Mouse (Mus musculus) liver, embryonic 12.5 days (tissue): ENCODE data around the gene Rhag. TPM values are rescaled to one million over a fixed set of nuclear protein-coding genes. Genes with fewer than 3 reads are reported as not detected.

Source experiments
- ATAC-seq: fragments of 200-750 bp; cut with Nextera tagmentation; 2 replicates; pipeline ENCODE4 v1.8.0; 2017; ENCODE audit warnings: moderate number of reproducible peaks, mild to moderate bottlenecking, moderate library complexity
- H3K27ac ChIP-seq: fragments of 300-500 bp; sonication (generic); 2 replicates; pipeline ENCODE4 v1.5.1; 2016; ENCODE audit warnings: mild to moderate bottlenecking
- H3K27me3 ChIP-seq: fragments of 300-500 bp; sonication (generic); replicated peaks from 2 replicates; pipeline ENCODE4 v1.6.1; 2016; ENCODE audit warnings: mild to moderate bottlenecking, moderate library complexity
- H3K36me3 ChIP-seq: fragments of 300-500 bp; sonication (generic); 2 replicates; pipeline ENCODE4 v1.6.1; 2016; ENCODE audit warnings: mild to moderate bottlenecking, moderate library complexity
- H3K4me1 ChIP-seq: fragments of 300-500 bp; sonication (generic); 2 replicates; pipeline ENCODE4 v1.6.1; 2016
- H3K4me2 ChIP-seq: fragments of 300-500 bp; sonication (generic); 2 replicates; pipeline ENCODE4 v1.6.1; 2016; ENCODE audit warnings: mild to moderate bottlenecking, moderate library complexity
- H3K4me3 ChIP-seq: fragments of 300-500 bp; sonication (generic); 2 replicates; pipeline ENCODE4 v1.5.1; 2016; ENCODE audit warnings: mild to moderate bottlenecking, moderate library complexity
- H3K9ac ChIP-seq: fragments of 300-500 bp; sonication (generic); 2 replicates; pipeline ENCODE4 v1.6.1; 2016; ENCODE audit warnings: mild to moderate bottlenecking, moderate library complexity
- H3K9me3 ChIP-seq: fragments of 300-500 bp; sonication (generic); replicated peaks from 2 replicates; pipeline ENCODE4 v1.6.1; 2016; ENCODE audit warnings: mild to moderate bottlenecking, moderate library complexity
- WGBS: fragments of 180-500 bp; shearing (Covaris S2); methylation state at CpG from one replicate; pipeline ENCODE4 v1.1.7; 2016; ENCODE audit not compliant: insufficient replicate concordance; 5-methylcytosine and 5-hydroxymethylcytosine counted together
- polyA plus RNA-seq: library from polyadenylated mRNA; unstranded; fragments of >200 nt; fragmentation: Nextera tagmentation; extraction: Ambion mirVana; gene quantifications from 2 replicates; pipeline ENCODE4 v1.2.1, GENCODE M21; 2016

Gene Rhag
- polyA plus RNA-seq, 1 experiment from 2014 or later: 216 TPM

DNA sequence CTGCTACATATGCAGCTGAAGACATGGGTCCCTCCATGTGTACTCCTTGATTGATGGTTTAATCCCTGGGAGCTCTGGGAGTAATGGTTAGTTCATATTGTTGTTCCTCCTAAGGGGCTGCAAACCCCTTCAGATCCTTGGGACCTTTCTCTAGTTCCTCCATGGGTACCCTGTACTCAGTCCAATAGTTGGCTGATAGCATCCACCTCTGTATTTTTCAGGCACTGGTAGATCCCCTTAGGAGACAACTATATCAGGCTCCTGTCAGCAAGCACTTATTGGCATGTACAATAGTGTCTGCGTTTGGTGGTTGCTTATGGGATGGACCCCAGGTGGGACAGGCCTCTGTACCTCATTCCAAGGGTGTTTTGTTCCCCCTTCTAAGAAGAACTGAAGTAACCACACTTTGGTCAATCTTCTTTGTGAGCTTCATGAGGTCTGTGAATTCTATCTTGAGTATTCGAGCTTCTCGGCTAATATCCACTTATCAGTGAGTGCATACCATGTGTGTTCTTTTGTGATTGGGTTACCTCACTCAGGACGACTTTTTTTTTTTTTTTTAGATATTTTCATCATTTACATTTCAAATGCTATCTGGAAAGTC lies 6.5 kb downstream of the Rhag start:
- Histone ChIP-seq H3K9me3 (no peaks in the 10 kb centered on the region), H3K4me2 (peak overlapping the region; percentile 78), H3K4me3 (peak overlapping the region; percentile 45), H3K27me3 (no peaks in the 10 kb centered on the region), H3K4me1 (peaks cover 57% of the 10 kb centered on the region), H3K9ac (peak overlapping the region; percentile 60), H3K36me3 (peaks cover 56% of the 10 kb centered on the region), H3K27ac (peak overlapping the region; percentile 83)
- WGBS: 22% methylated on average over 4 of the region's 4 CpGs
- peak; percentile 87 for ATAC-seq

DNA sequence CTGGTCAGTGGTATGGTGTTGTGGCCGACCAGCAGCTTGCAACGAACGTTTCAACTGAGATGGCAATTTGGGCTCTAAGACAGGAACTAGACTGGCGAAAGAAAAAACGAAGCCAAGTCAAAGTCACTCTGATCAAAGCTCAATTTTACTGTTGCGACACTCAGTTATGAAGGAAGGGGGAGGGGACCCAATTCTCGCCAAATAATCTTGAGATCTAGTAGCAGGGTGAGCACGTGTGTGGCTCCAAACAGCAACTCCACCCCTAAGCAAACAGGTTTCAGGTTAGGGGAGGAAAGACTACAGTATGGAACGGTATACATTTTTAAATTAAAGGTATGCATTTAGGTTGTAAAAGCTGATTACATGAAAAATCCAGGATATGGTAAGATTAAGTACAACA lies 10.6 kb downstream of the Rhag start:
- Histone ChIP-seq H3K36me3 (peaks cover 69% of the 10 kb centered on the region), H3K4me3 (0 out of 2 replicates have a peak overlapping the region, but pooled peaks have one; percentile 9), H3K27me3 (no peaks in the 10 kb centered on the region), H3K27ac (peak overlapping the region; percentile 54), H3K9ac (0 out of 2 replicates have a peak overlapping the region, but pooled peaks have one; percentile 22), H3K4me2 (peak overlapping the region; percentile 32), H3K9me3 (no peaks in the 10 kb centered on the region), H3K4me1 (peaks cover 59% of the 10 kb centered on the region)
- ATAC-seq: no peak
- WGBS: 39% methylated on average over 9 of the region's 9 CpGs

- Histone ChIP-seq H3K4me2 (no peak overlapping the region), H3K9me3 (no peaks in the 10 kb centered on the region), H3K27ac (0 out of 2 replicates have a peak overlapping the region, but pooled peaks have one; percentile 37), H3K4me1 (peaks cover 38% of the 10 kb centered on the region), H3K36me3 (peaks cover 73% of the 10 kb centered on the region), H3K27me3 (no peaks in the 10 kb centered on the region), H3K4me3 (no peak overlapping the region), H3K9ac (no peak overlapping the region)
- ATAC-seq: no peak
- 32% methylated on average over 4 of the region's 4 CpGs for WGBS
Observed at GRCm38 (mm10) chr17:40823817-40824216, 12.9 kb downstream of the Rhag start.

DNA sequence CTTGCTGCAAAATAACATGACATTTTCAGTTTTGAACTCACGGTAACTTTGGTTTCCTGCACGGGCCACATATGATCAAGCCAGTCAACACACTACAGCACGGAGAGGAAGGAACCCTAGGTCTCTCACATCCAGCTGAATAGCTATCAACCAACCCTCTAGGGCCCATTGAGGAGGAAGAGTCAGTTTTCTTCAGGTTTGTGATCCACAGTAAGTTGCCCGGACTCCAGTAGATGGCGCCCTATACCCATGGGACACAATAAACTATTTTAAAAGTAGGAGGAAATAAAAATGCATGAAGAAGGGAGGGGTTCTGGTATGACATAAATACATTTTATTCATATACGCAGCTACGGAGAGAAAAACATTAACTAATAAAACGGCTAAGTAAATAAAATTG lies 13.6 kb downstream of the Rhag start:
- no peak overlapping the region for H3K4me3 ChIP-seq
- H3K9ac ChIP-seq: no peak overlapping the region
- peaks cover 70% of the 10 kb centered on the region for H3K36me3 ChIP-seq
- ATAC-seq: no peak
- H3K4me2 ChIP-seq: no peak overlapping the region
- H3K27ac ChIP-seq: no peak overlapping the region
- peaks cover 30% of the 10 kb centered on the region for H3K4me1 ChIP-seq
- no peaks in the 10 kb centered on the region for H3K27me3 ChIP-seq
- 52% methylated on average over 8 of the region's 8 CpGs for WGBS
- H3K9me3 ChIP-seq: no peaks in the 10 kb centered on the region

DNA sequence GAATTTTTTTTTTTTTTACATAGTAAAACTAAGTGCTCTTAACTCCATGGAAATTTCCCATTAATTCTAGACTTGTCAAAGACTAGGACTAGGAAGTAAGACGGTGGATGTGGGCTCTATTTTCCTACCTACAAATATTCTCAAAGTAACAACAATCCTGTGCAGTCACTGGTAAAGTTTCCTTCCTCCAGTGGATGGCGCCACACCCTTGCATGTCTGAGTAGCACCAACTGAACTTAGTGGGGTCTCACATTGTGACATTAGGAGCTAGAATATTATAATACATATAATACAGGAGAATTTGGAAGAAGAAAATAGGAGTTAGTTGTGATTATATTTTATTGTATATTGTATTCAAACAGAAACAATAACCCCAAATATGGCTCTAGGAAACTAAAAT lies 20.9 kb downstream of the Rhag start:
- Histone ChIP-seq H3K9ac (no peak overlapping the region), H3K4me3 (no peak overlapping the region), H3K27ac (no peak overlapping the region), H3K9me3 (no peaks in the 10 kb centered on the region), H3K36me3 (peaks cover 94% of the 10 kb centered on the region), H3K4me1 (no peaks in the 10 kb centered on the region), H3K27me3 (no peaks in the 10 kb centered on the region), H3K4me2 (no peak overlapping the region)
- WGBS: 42% methylated on average over 2 of the region's 2 CpGs
- ATAC-seq: no peak

- Histone ChIP-seq H3K27ac (no peak overlapping the region), H3K9ac (no peak overlapping the region), H3K27me3 (no peaks in the 10 kb centered on the region), H3K36me3 (peaks cover 83% of the 10 kb centered on the region), H3K9me3 (no peaks in the 10 kb centered on the region), H3K4me3 (no peak overlapping the region), H3K4me2 (no peak overlapping the region), H3K4me1 (no peaks in the 10 kb centered on the region)
- ATAC-seq: no peak
Observed at GRCm38 (mm10) chr17:40837308-40837707, 26.4 kb downstream of the Rhag start.

DNA sequence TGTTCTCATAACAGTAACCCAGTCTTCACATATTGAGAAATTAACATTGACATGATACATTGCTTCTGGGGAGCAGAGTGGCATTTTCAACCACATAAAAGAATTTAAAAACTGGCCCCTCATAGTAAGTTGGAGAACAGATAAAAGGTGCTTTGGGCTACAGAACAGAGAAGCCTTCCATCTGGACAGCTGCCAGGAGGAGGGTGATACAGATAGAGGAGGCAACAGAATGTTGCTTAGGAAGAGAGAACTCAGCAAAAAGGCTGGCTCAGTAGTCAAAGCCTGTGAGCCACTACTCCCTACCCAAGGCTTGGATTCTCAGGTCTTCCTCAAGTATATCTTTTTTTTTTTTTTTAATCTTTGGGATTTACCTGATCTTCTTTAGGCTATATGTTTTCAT lies 44.1 kb downstream of the Rhag start:
- Histone ChIP-seq H3K27me3 (no peaks in the 10 kb centered on the region), H3K36me3 (no peaks in the 10 kb centered on the region), H3K9ac (no peak overlapping the region), H3K4me2 (no peak overlapping the region), H3K4me1 (no peaks in the 10 kb centered on the region), H3K4me3 (no peak overlapping the region), H3K9me3 (no peaks in the 10 kb centered on the region), H3K27ac (no peak overlapping the region)
- ATAC-seq: no peak

DNA sequence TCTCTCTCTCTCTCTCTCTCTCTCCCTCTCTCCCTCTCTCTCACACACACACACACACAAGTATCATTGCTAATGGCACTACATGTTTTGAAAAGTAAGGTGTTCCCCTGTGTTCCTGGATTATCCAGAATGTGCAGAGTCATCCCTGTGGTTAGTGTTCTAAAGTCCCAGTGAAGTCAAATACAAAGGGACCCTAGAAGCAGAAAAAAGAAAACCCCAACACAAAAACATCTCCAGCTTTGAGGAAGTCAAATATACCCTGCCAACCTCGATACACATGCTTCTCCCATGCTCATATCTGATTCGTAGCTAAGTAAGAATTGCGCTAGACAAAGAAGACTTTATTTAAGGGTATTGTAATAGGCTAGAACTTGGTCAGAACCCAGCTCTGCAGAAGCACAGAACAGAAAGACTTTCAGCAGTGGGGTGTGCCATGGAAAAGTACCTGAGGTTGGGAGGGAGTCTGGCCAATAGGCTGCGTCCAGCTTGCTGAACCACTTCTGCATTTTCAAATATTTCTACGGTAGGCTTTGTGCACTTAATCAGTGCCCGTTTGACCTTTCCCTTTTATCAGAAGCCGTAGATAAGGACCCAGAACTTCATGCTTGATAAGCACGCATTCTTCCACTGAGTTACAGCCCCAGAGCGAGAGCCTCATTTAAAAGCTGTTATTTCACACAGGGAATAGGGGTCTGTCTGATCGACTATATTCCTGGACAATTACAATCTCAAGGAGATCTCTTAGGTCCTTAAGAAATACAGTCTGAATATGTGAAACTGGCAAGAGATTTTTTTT lies 58.2 kb downstream of the Rhag start:
- ATAC-seq: no peak; the same call in 1 of the 2 replicates
- no peak overlapping the region for H3K27ac ChIP-seq
- no peak overlapping the region for H3K4me2 ChIP-seq
- no peaks in the 10 kb centered on the region for H3K9me3 ChIP-seq
- 14% methylated on average over 10 of the region's 10 CpGs for WGBS
- no peak overlapping the region for H3K4me3 ChIP-seq
- no peak overlapping the region for H3K9ac ChIP-seq
- H3K36me3 ChIP-seq: no peaks in the 10 kb centered on the region
- H3K27me3 ChIP-seq: no peaks in the 10 kb centered on the region
- H3K4me1 ChIP-seq: peaks cover 15% of the 10 kb centered on the region

GRCm38 (mm10) chr17:40872626-40873025 lies 61.7 kb downstream of the Rhag start:
- no peaks in the 10 kb centered on the region for H3K9me3 ChIP-seq
- peaks cover 22% of the 10 kb centered on the region for H3K4me1 ChIP-seq
- H3K9ac ChIP-seq: no peak overlapping the region
- no peak overlapping the region for H3K27ac ChIP-seq
- ATAC-seq: no peak
- no peak overlapping the region for H3K4me2 ChIP-seq
- no peaks in the 10 kb centered on the region for H3K36me3 ChIP-seq
- 83% methylated on average over 6 of the region's 6 CpGs for WGBS
- H3K4me3 ChIP-seq: no peak overlapping the region
- H3K27me3 ChIP-seq: no peaks in the 10 kb centered on the region

DNA sequence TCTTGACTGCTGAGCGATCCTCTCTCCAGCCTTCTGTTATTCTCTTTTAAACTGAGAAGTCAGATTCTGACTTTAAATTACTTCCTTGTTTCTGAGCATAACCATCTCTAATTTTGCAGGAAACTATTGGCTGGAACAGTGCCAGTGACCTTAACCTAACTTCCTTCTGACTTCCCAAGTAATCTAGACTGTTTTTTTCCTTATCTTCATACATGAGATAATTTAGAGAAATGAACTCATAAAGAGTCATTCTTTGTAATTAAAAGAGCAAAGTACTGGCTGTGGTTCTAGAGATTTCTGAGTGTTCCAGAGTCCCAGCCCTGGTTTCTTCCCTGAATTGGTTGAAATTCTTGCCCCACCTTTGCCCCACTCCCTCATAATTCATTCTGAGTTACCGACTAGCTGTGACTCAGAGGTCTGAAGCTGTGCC lies 62.7 kb downstream of the Rhag start:
- Histone ChIP-seq H3K4me1 (peaks cover 32% of the 10 kb centered on the region), H3K4me3 (no peak overlapping the region), H3K9me3 (no peaks in the 10 kb centered on the region), H3K27me3 (no peaks in the 10 kb centered on the region), H3K4me2 (no peak overlapping the region), H3K36me3 (no peaks in the 10 kb centered on the region), H3K9ac (no peak overlapping the region), H3K27ac (no peak overlapping the region)
- no peak for ATAC-seq
- 31% methylated on average over 2 of the region's 2 CpGs for WGBS

GRCm38 (mm10) chr17:40874701-40875100 lies 63.8 kb downstream of the Rhag start:
- Histone ChIP-seq H3K9ac (no peak overlapping the region), H3K4me1 (peaks cover 32% of the 10 kb centered on the region), H3K36me3 (no peaks in the 10 kb centered on the region), H3K9me3 (no peaks in the 10 kb centered on the region), H3K4me3 (no peak overlapping the region), H3K27me3 (no peaks in the 10 kb centered on the region), H3K4me2 (no peak overlapping the region), H3K27ac (no peak overlapping the region)
- no peak for ATAC-seq
- 77% methylated on average over 3 of the region's 3 CpGs for WGBS

GRCm38 (mm10) chr17:40875568-40875967 lies 64.6 kb downstream of the Rhag start:
- Histone ChIP-seq H3K4me2 (no peak overlapping the region), H3K9me3 (no peaks in the 10 kb centered on the region), H3K27me3 (no peaks in the 10 kb centered on the region), H3K4me1 (peaks cover 32% of the 10 kb centered on the region), H3K4me3 (no peak overlapping the region), H3K36me3 (no peaks in the 10 kb centered on the region), H3K9ac (no peak overlapping the region), H3K27ac (no peak overlapping the region)
- ATAC-seq: no peak
- 12% methylated on average over 1 of the region's 1 CpGs for WGBS
